Mouse (Mus musculus): ENCODE results near the gene Dcbld1.
"Not testable (repeated sequence)": the region's sequence is repeated elsewhere in the genome, so short reads cannot be mapped to it uniquely, and the experiment has no call there.

GRCm38 (mm10) chr10:52292391-52292790, 59.0 kb downstream of the Dcbld1 start:
- not testable (repeated sequence) for TF ChIP-seq CTCF, EP300 (IDR thresholded peaks at IDR 0.05; ENCODE audit: low read depth)
